Comparison of ENCODE assay signal across 15 mouse cellular contexts in the genomic region with DNA sequence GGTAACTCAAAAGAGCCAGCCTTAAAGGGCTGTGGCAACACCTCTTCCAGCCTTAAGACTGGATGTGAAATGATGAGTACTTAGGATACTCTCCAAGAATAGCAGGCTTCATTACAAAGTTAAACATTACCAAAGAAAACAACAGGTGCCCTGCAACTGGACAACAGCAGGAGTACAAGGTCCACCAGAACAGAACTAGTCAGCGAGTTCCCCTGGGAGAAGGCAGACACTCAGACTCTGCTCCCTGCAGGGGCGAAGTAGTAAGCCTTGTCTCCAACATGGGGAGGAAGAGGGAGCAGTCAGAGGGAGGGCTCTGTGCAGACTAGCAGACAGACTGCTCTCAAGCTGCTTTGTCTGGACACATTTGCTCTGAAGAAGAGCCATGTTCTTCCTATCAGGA. TPM values are rescaled to one million over a fixed set of nuclear protein-coding genes. Genes with fewer than 3 reads are reported as not detected.
A peak's percentile ranks its signal among the peaks of the same experiment; 100 is the strongest.
DNase-seq lines count a peak whose midpoint lies in the region; ATAC-seq and TF ChIP-seq lines count a peak whose summit lies in the region.
"Had no signal": no experiment of that assay in that cellular context is flagged by ENCODE, and none has a peak within 500 bp of the region (broad histone marks: within the 10 kb centered on the region; RNA-seq: fewer than 3 reads in every experiment).

No protein-coding gene starts in this region.

- no peak for ATAC-seq in heart, postnatal 0 days (ENCODE audit: insufficient read depth, low read depth)
- ATAC-seq in intestine, embryonic 16.5 days: peak; percentile 92
- ATAC-seq: midbrain, embryonic 15.5 days had no signal

- no peaks in the 10 kb centered on the region for H3K27me3 ChIP-seq in heart, postnatal 0 days (ENCODE audit: control insufficient read depth, insufficient read depth, low read length)
- no peaks in the 10 kb centered on the region for H3K27me3 ChIP-seq in intestine, embryonic 16.5 days (replicated peaks; ENCODE audit: control insufficient read depth, insufficient read depth, low read length)
- H3K27me3 ChIP-seq in myocyte (ENCODE audit: control insufficient read depth, insufficient read depth, insufficient read length): no peaks in the 10 kb centered on the region
- H3K27me3 ChIP-seq: hindbrain, embryonic 15.5 days; midbrain, embryonic 15.5 days had no signal

- no peaks in the 10 kb centered on the region for H3K36me3 ChIP-seq in heart, postnatal 0 days (replicated peaks; ENCODE audit: control insufficient read depth, insufficient read depth, low read length)
- no peaks in the 10 kb centered on the region for H3K36me3 ChIP-seq in intestine, embryonic 16.5 days (ENCODE audit: control insufficient read depth, insufficient read depth, low read length)
- H3K36me3 ChIP-seq in myocyte (ENCODE audit: control insufficient read depth, insufficient read depth): no peaks in the 10 kb centered on the region
- H3K36me3 ChIP-seq: hindbrain, embryonic 15.5 days; midbrain, embryonic 15.5 days had no signal

- peaks cover 87% of the 10 kb centered on the region for H3K4me1 ChIP-seq in heart, postnatal 0 days (ENCODE audit: control insufficient read depth, insufficient read depth)
- H3K4me1 ChIP-seq in intestine, embryonic 16.5 days (ENCODE audit: control insufficient read depth, insufficient read depth, low read length): peaks cover 63% of the 10 kb centered on the region

- DNase-seq in heart, postnatal 0 days (ENCODE audit: low spot score): no peak
- no peak for DNase-seq in heart, postnatal 25 days (ENCODE audit: low spot score)
- peak; percentile 77 to 91 for DNase-seq in kidney, postnatal 25 days
- DNase-seq in neural tube, embryonic 10.5 days (ENCODE audit: extremely low spot score, low spot score): no peak
- no peak for DNase-seq in spleen, adult 18-20 months
- DNase-seq in embryo, embryonic 11 days: no peak
- DNase-seq: cerebellum, adult 8-10 months; layer of hippocampus, postnatal 36 days had no signal

- no peak overlapping the region for H3ac ChIP-seq in myocyte (ENCODE audit: control insufficient read depth, insufficient read length)

- no peak for TF ChIP-seq EP300 in heart, postnatal 0 days (IDR thresholded peaks at IDR 0.05; ENCODE audit: low read depth)

- intact Hi-C loops in heart, postnatal 25 days (cut with DNase I): no loop called here

- H3K9ac ChIP-seq in heart, postnatal 0 days (replicated peaks; ENCODE audit: low read depth, low read length): no peak overlapping the region
- no peak overlapping the region for H3K9ac ChIP-seq in intestine, embryonic 16.5 days (ENCODE audit: low read depth, low read length)
- H3K9ac ChIP-seq: hindbrain, embryonic 15.5 days; midbrain, embryonic 15.5 days had no signal

- H3K4me3 ChIP-seq in heart, postnatal 0 days (ENCODE audit: low read depth, low read length): no peak overlapping the region
- H3K4me3 ChIP-seq in intestine, embryonic 16.5 days (ENCODE audit: low read length): no peak overlapping the region; the same call in 1 of the 2 replicates
- H3K4me3 ChIP-seq in myocyte: no peak overlapping the region
- H3K4me3 ChIP-seq: forebrain, embryonic 10.5 days; hindbrain, embryonic 15.5 days; midbrain, embryonic 15.5 days had no signal

- no peak for TF ChIP-seq POLR2A in myocyte (IDR thresholded peaks at IDR 0.05; ENCODE audit: insufficient read length, low read depth)

- no peak for TF ChIP-seq CTCF in heart, postnatal 0 days (IDR thresholded peaks at IDR 0.05; ENCODE audit: low read depth)

- H3K9me3 ChIP-seq in heart, postnatal 0 days (replicated peaks; ENCODE audit: control insufficient read depth, low read length): no peaks in the 10 kb centered on the region
- H3K9me3 ChIP-seq in intestine, embryonic 16.5 days (ENCODE audit: control insufficient read depth, low read length): no peaks in the 10 kb centered on the region
- H3K9me3 ChIP-seq: forebrain, embryonic 10.5 days; hindbrain, embryonic 15.5 days; midbrain, embryonic 15.5 days had no signal

- H3K27ac ChIP-seq in heart, postnatal 0 days (ENCODE audit: low read depth): peak overlapping the region; percentile 22
- H3K27ac ChIP-seq in intestine, embryonic 16.5 days (ENCODE audit: low read length): peak overlapping the region; percentile 88
- H3K27ac ChIP-seq: forebrain, embryonic 10.5 days; hindbrain, embryonic 15.5 days; midbrain, embryonic 15.5 days had no signal

- H3K4me2 ChIP-seq in heart, postnatal 0 days (ENCODE audit: low read depth, low read length): no peak overlapping the region
- peak overlapping the region; percentile 35 for H3K4me2 ChIP-seq in intestine, embryonic 16.5 days (ENCODE audit: low read depth, low read length)
- H3K4me2 ChIP-seq in myocyte (ENCODE audit: low read depth): peak overlapping the region; percentile 54
- H3K4me2 ChIP-seq: hindbrain, embryonic 15.5 days; midbrain, embryonic 15.5 days had no signal

- peaks cover 100% of the 10 kb centered on the region for H3K79me2 ChIP-seq in myocyte (ENCODE audit: control insufficient read depth, insufficient read depth)

- 54% methylated on average over 2 of the region's 2 CpGs for WGBS in heart, postnatal 0 days
- 44% methylated on average over 2 of the region's 2 CpGs for WGBS in intestine, embryonic 16.5 days

TF ChIP-seq in myocyte, 11 proteins besides CTCF, POLR2A, EP300 and RAD21:
- TF ChIP-seq CEBPB (IDR thresholded peaks at IDR 0.05; ENCODE audit: insufficient read depth, poor library complexity, severe bottlenecking): no peak
- peak; percentile 21 for TF ChIP-seq POLR2AphosphoS2 (IDR thresholded peaks at IDR 0.05; ENCODE audit: insufficient read length, low read depth)
- TF ChIP-seq MYOD1 (IDR thresholded peaks at IDR 0.05; ENCODE audit: control insufficient read depth in 1 of 3, insufficient read length in 2 of 3, low read depth in 2 of 3): no peak
- TF ChIP-seq TCF3 (IDR thresholded peaks at IDR 0.05; ENCODE audit: insufficient read length, low read depth): no peak
- no peak for TF ChIP-seq SRF (IDR thresholded peaks at IDR 0.05; ENCODE audit: control insufficient read depth, insufficient read length, low read depth)
- no peak for TF ChIP-seq MYOG (IDR thresholded peaks at IDR 0.05; ENCODE audit: control insufficient read depth in 1 of 3, insufficient read depth in 1 of 3, insufficient read length in 2 of 3, low read depth in 2 of 3)
- TF ChIP-seq MAX (IDR thresholded peaks at IDR 0.05; ENCODE audit: low read depth): no peak

RNA-seq across cellular contexts. Expression of a gene that starts 6.1 kb away (rescaled TPM):
- total RNA-seq in heart, postnatal 0 days (2014; rRNA removed; ENCODE audit: low replicate concordance): 76.1 and 99.8 TPM in 2 replicates
- 42.6 and 45.3 TPM in 2 replicates for polyA plus RNA-seq in heart, postnatal 0 days (2015; fragmentation: Nextera tagmentation; extraction: Ambion mirVana)
- total RNA-seq in heart, postnatal 25 days (2021): 10 to 100 TPM; 32.1 to 32.4 TPM
- 12.5 and 15.1 TPM in 2 replicates for polyA plus RNA-seq in intestine, embryonic 16.5 days (2015; fragmentation: Nextera tagmentation; extraction: Ambion mirVana)
- 32.4 TPM for polyA plus RNA-seq in myocyte (2012; fragmentation: generic; extraction: Trizol)

RNA-seq across cellular contexts. Expression of a gene that starts 59.3 kb away (rescaled TPM):
- 1.4 and 2.9 TPM in 2 replicates for total RNA-seq in heart, postnatal 0 days (2014; rRNA removed; ENCODE audit: low replicate concordance)
- polyA plus RNA-seq in heart, postnatal 0 days (2015; fragmentation: Nextera tagmentation; extraction: Ambion mirVana): 0.23 and 0.37 TPM in 2 replicates
- total RNA-seq in heart, postnatal 25 days (2021): under 1 TPM; 0.13 to 0.17 TPM
- polyA plus RNA-seq in intestine, embryonic 16.5 days (2015; fragmentation: Nextera tagmentation; extraction: Ambion mirVana): 0.28 and 0.40 TPM in 2 replicates
- 11.2 TPM for polyA plus RNA-seq in myocyte (2012; fragmentation: generic; extraction: Trizol)
- total RNA-seq: gastrocnemius, adult 18-20 months had no signal
- polyA plus RNA-seq: limb, embryonic 11.5 days had no signal

Comparison
In these comparisons a context has a peak if more than half of its experiments do, and no peak if none do; other contexts are left out.
1. DNase-seq: peak in kidney, postnatal 25 days (2 of 2); none in heart, postnatal 0 days (single experiment), heart, postnatal 25 days (single experiment), neural tube, embryonic 10.5 days (single experiment), spleen, adult 18-20 months (0 of 2) and embryo, embryonic 11 days (single experiment).